Mouse (Mus musculus) embryonic fibroblast, embryonic 13.5 days (primary cell): ENCODE results near the gene Car5b.

Source experiments
- CTCF ChIP-seq: IDR thresholded peaks from 2 replicates; pipeline ENCODE4 v1.5.1; 2011; ENCODE audit warnings: mild to moderate bottlenecking, control low read depth, low read length, moderate library complexity, borderline replicate concordance; ENCODE audit not compliant: insufficient read depth
- POLR2A ChIP-seq: IDR thresholded peaks from 2 replicates; pipeline ENCODE4 v1.6.1; 2011; ENCODE audit warnings: low read depth, mild to moderate bottlenecking, control low read depth, low read length, moderate library complexity

GRCm38 (mm10) chrX:163929550-163929949, 98.2 kb downstream of the Car5b start:
- TF ChIP-seq CTCF (no peak), POLR2A (no peak)
